Mouse (Mus musculus) lung, adult 18-20 months (tissue): ENCODE measurements around the gene B3gnt8.

Experiments used
- DNase-seq, 2 experiments: peaks; one replicate each; pipeline ENCODE4 v3.0.0; 2022; ENCODE audit warnings: mixed read lengths in 2 of 2

B3gnt8 gene

GRCm38 (mm10) chr7:25666381-25666780, 39.9 kb downstream of the B3gnt8 start:
- no peak for DNase-seq

GRCm38 (mm10) chr7:25669158-25669557, 42.7 kb downstream of the B3gnt8 start:
- no peak for DNase-seq

- no peak for DNase-seq
Observed at GRCm38 (mm10) chr7:25669631-25670030, 43.2 kb downstream of the B3gnt8 start.

- no peak for DNase-seq
Observed at GRCm38 (mm10) chr7:25670096-25670495, 43.6 kb downstream of the B3gnt8 start.

- no peak for DNase-seq
Observed at GRCm38 (mm10) chr7:25671686-25672085, 45.2 kb downstream of the B3gnt8 start.

- DNase-seq, result no peak
Observed at GRCm38 (mm10) chr7:25672442-25672841, 46.0 kb downstream of the B3gnt8 start.

- DNase-seq, result no peak
Observed at GRCm38 (mm10) chr7:25674297-25674696, 47.8 kb downstream of the B3gnt8 start.

GRCm38 (mm10) chr7:25674719-25675300, 48.4 kb downstream of the B3gnt8 start, which contains the start of gene Tmem91:
TSS of gene Tmem91 (minus strand) at chr7:25675166.
- DNase-seq, result no peak

GRCm38 (mm10) chr7:25675405-25675804, 49.0 kb downstream of the B3gnt8 start:
- no peak for DNase-seq

- peak; percentile 89 to 92 for DNase-seq
Observed at GRCm38 (mm10) chr7:25676085-25676781, 49.8 kb downstream of the B3gnt8 start.

GRCm38 (mm10) chr7:25677013-25677412, 50.6 kb downstream of the B3gnt8 start:
- no peak for DNase-seq

- peak in 1 of 2 experiments; percentile 45 for DNase-seq
Observed at GRCm38 (mm10) chr7:25679971-25680370, 53.5 kb downstream of the B3gnt8 start.

GRCm38 (mm10) chr7:25680514-25681258, 54.2 kb downstream of the B3gnt8 start, which contains the start of gene B9d2:
TSS of gene B9d2 (plus strand) at chr7:25680780.
- DNase-seq, result peak; percentile 95 to 96

- DNase-seq, result no peak
Observed at GRCm38 (mm10) chr7:25681341-25682231, 55.1 kb downstream of the B3gnt8 start.

- DNase-seq, result peak; percentile 43 to 51
Observed at GRCm38 (mm10) chr7:25683474-25684180, 57.2 kb downstream of the B3gnt8 start.

GRCm38 (mm10) chr7:25684659-25685058, 58.2 kb downstream of the B3gnt8 start:
- DNase-seq, result no peak
